Mouse (Mus musculus): ENCODE measurements around the gene Hspb3. TPM values are rescaled to one million over a fixed set of nuclear protein-coding genes. Genes with fewer than 3 reads are reported as not detected.
A peak's percentile ranks its signal among the peaks of the same experiment; 100 is the strongest.

The Hspb3 gene
- polyA plus RNA-seq, 1 experiment from 2014 or later = not detected

GRCm38 (mm10) chr13:113617891-113618823, 45.3 kb downstream of the Hspb3 start, which contains the start of gene Snx18:
Gene Snx18, minus strand, starts transcription at chr13:113618564.
- no peak for DNase-seq (ENCODE audit: low read depth, low spot score)
- no peak for TF ChIP-seq CTCF (IDR thresholded peaks at IDR 0.05)
- in situ Hi-C loops (cut with MboI; ENCODE audit: low pct_unique_long_range_greater_than_20kb) = loop anchor here (5.0 to 10.0 kb wide), 3 partner anchors 153 to 571 kb away; partner anchors contain the start of gene Gpx8
- peak; percentile 75 for ATAC-seq
- POLR2A ChIA-PET = interaction anchor here (0.5 to 2.1 kb wide), 9 partner anchors 19 to 348 kb away, joined by 3 to 7 read pairs (median 4); no protein-coding TSS in a partner anchor
- CTCF ChIA-PET = interaction anchor here (0.7 to 4.8 kb wide), 27 partner anchors 11 to 572 kb away, joined by 3 to 39 read pairs (median 4); partner anchors contain the start of gene Gpx8
- H3K27me3 ChIP-seq = no peaks in the 10 kb centered on the region

DNA sequence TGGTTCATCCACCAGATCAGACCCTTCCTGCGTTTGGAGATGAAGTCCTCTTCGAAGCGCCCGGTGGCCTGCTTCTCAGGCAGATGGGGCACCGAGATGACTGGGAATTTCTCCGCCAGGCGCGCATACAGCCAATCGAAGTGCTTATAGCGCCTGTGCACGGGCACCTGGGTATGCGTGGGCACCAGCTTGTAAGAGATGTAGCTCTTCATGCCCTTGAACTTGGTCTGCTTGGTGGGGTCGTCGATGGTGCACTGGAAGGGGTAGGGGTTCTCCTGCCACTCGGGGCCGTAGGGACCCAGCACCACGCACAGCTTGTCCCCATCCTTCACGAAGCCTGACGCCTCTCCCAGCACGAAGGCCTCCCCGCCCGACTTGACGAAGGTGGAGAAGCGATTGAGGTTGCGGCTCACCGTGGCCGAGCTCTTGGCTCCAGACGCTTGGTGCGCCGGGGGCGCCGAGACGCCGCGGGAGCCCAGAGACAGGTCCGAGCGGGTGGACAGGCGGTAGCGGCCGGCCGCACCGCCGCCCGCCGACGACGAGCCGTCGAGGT, 46.1 kb downstream of the Hspb3 start:
- ChIA-PET CTCF (interaction anchor here (1.3 to 4.8 kb wide), 9 partner anchors 10 to 295 kb away, joined by 3 to 39 read pairs (median 4); no protein-coding TSS in a partner anchor), POLR2A (interaction anchor here (0.5 to 2.1 kb wide), 7 partner anchors 18 to 347 kb away, joined by 3 to 7 read pairs (median 4); no protein-coding TSS in a partner anchor)
- DNase-seq (ENCODE audit: low read depth, low spot score) = no peak
- ATAC-seq = no peak
- H3K27me3 ChIP-seq = no peaks in the 10 kb centered on the region
- in situ Hi-C loops (cut with MboI; ENCODE audit: low pct_unique_long_range_greater_than_20kb) = loop anchor here (5.0 to 10.0 kb wide), 3 partner anchors 153 to 570 kb away; partner anchors contain the start of gene Gpx8
- TF ChIP-seq CTCF (IDR thresholded peaks at IDR 0.05) = no peak

GRCm38 (mm10) chr13:113616751-113617337, 46.6 kb downstream of the Hspb3 start:
- in situ Hi-C loops (cut with MboI; ENCODE audit: low pct_unique_long_range_greater_than_20kb) = loop anchor here (5.0 to 10.0 kb wide), 3 partner anchors 152 to 570 kb away; partner anchors contain the start of gene Gpx8
- DNase-seq (ENCODE audit: low read depth, low spot score) (no peak), ATAC-seq (no peak)
- H3K27me3 ChIP-seq = no peaks in the 10 kb centered on the region
- ChIA-PET POLR2A (interaction anchor here (1.0 to 2.1 kb wide), 6 partner anchors 65 to 347 kb away, joined by 3 to 7 read pairs (median 4); no protein-coding TSS in a partner anchor), CTCF (interaction anchor here (0.7 to 4.8 kb wide), 5 partner anchors 31 to 295 kb away, joined by 3 to 39 read pairs (median 3); no protein-coding TSS in a partner anchor)
- TF ChIP-seq CTCF (IDR thresholded peaks at IDR 0.05) = no peak

GRCm38 (mm10) chr13:113615971-113616671, 47.4 kb downstream of the Hspb3 start:
- H3K27me3 ChIP-seq = no peaks in the 10 kb centered on the region
- ATAC-seq (no peak), DNase-seq (ENCODE audit: low read depth, low spot score) (no peak)
- CTCF ChIA-PET = interaction anchor here (0.7 to 4.8 kb wide), 4 partner anchors 30 to 294 kb away, joined by 3 to 22 read pairs (median 3); no protein-coding TSS in a partner anchor
- in situ Hi-C loops (cut with MboI; ENCODE audit: low pct_unique_long_range_greater_than_20kb) = loop anchor here (5.0 to 10.0 kb wide), 3 partner anchors 151 to 569 kb away; partner anchors contain the start of gene Gpx8
- TF ChIP-seq CTCF (IDR thresholded peaks at IDR 0.05) = no peak
- POLR2A ChIA-PET = interaction anchor here (0.6 to 1.0 kb wide), 2 partner anchors 288 to 1183 kb away, joined by 3 read pairs; no protein-coding TSS in a partner anchor

DNA sequence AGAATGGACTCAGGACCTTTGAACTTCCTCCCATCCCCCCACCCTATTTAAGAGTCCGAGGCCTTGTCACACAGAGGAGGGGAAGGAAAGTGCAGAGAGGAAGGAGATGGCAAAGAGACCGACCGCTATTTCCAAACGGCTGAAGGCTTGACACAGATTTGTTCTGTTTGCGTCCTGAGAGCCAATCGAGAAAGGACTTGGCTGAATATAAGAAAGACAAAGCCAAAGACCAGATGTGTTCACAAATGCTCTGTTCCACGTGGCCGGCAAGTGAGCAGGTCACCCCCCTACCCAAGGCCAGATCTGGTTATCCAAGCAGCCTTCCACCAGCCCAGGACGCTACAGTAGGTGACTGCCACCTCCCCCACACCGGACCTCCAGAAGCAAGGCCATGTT, 47.9 kb downstream of the Hspb3 start:
- TF ChIP-seq CTCF (IDR thresholded peaks at IDR 0.05) = no peak
- POLR2A ChIA-PET = interaction anchor here (0.6 kb wide), 1 partner anchor 1182 kb away, joined by 3 read pairs; no protein-coding TSS in a partner anchor
- ATAC-seq (no peak), DNase-seq (ENCODE audit: low read depth, low spot score) (no peak)
- CTCF ChIA-PET = interaction anchor here (1.0 to 1.7 kb wide), 2 partner anchors 29 to 293 kb away, joined by 3 to 4 read pairs; no protein-coding TSS in a partner anchor
- H3K27me3 ChIP-seq = no peaks in the 10 kb centered on the region
- in situ Hi-C loops (cut with MboI; ENCODE audit: low pct_unique_long_range_greater_than_20kb) = loop anchor here (5.0 to 10.0 kb wide), 3 partner anchors 151 to 568 kb away; partner anchors contain the start of gene Gpx8

- DNase-seq (ENCODE audit: low read depth, low spot score) (no peak), ATAC-seq (peak; percentile 37)
- TF ChIP-seq CTCF (IDR thresholded peaks at IDR 0.05) = no peak
- ChIA-PET CTCF (interaction anchor here (1.0 to 1.7 kb wide), 3 partner anchors 29 to 293 kb away, joined by 3 to 4 read pairs (median 3); no protein-coding TSS in a partner anchor), POLR2A (interaction anchor here (0.6 kb wide), 1 partner anchor 1182 kb away, joined by 3 read pairs; no protein-coding TSS in a partner anchor)
- H3K27me3 ChIP-seq = no peaks in the 10 kb centered on the region
- in situ Hi-C loops (cut with MboI; ENCODE audit: low pct_unique_long_range_greater_than_20kb) = loop anchor here (5.0 to 10.0 kb wide), 3 partner anchors 150 to 568 kb away; partner anchors contain the start of gene Gpx8
Measured at GRCm38 (mm10) chr13:113614635-113615545, 48.6 kb downstream of the Hspb3 start.

DNA sequence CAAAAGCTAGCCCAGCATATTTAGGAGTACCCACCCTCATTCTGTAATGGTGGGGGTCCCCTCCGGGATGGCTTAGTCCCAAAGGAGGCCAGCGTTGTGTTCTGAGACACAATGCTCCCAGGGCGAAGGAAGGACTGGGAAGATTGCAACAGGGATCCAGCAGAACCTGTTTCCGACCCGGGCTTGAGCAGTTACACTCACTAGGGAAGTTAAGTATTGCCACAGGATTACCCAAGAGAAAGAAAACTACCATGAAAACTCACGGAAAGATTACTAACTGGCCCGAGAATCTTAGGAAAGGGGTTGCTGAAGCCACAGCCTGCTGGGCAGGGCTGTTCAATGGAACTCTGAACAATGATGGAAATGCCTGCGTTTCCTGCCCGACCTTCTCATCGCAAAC, 49.6 kb downstream of the Hspb3 start:
- no peak for TF ChIP-seq CTCF (IDR thresholded peaks at IDR 0.05)
- DNase-seq (ENCODE audit: low read depth, low spot score) (no peak), ATAC-seq (no peak)
- ChIA-PET POLR2A (no interaction called here), CTCF (interaction anchor here (1.1 to 1.3 kb wide), 3 partner anchors 20 to 63 kb away, joined by 3 to 4 read pairs (median 3); no protein-coding TSS in a partner anchor)
- in situ Hi-C loops (cut with MboI; ENCODE audit: low pct_unique_long_range_greater_than_20kb) = loop anchor here (10.0 kb wide), 1 partner anchor 149 kb away; no protein-coding TSS in a partner anchor
- H3K27me3 ChIP-seq = no peaks in the 10 kb centered on the region

- DNase-seq (ENCODE audit: low read depth, low spot score) (no peak), ATAC-seq (no peak)
- H3K27me3 ChIP-seq = no peaks in the 10 kb centered on the region
- TF ChIP-seq CTCF (IDR thresholded peaks at IDR 0.05) = no peak
- CTCF ChIA-PET = interaction anchor here (1.0 to 1.3 kb wide), 3 partner anchors 19 to 275 kb away, joined by 3 to 4 read pairs (median 4); no protein-coding TSS in a partner anchor
- POLR2A ChIA-PET = interaction anchor here (0.6 kb wide), 1 partner anchor 272 kb away, joined by 3 read pairs; no protein-coding TSS in a partner anchor
- in situ Hi-C loops (cut with MboI; ENCODE audit: low pct_unique_long_range_greater_than_20kb) = loop anchor here (10.0 kb wide), 1 partner anchor 149 kb away; no protein-coding TSS in a partner anchor
Measured at GRCm38 (mm10) chr13:113613341-113613740, 50.1 kb downstream of the Hspb3 start.

Other genes starting within 250 kb of the Hspb3 start
- gene Snx18, start 45.1 kb downstream of the Hspb3 start, polyA plus RNA-seq (2021) = 35.3 TPM
- gene Arl15, start 130.8 kb upstream of the Hspb3 start, polyA plus RNA-seq (2021) = 35.2 TPM